Mouse (Mus musculus): ENCODE measurements around the gene Otud3.

DNA sequence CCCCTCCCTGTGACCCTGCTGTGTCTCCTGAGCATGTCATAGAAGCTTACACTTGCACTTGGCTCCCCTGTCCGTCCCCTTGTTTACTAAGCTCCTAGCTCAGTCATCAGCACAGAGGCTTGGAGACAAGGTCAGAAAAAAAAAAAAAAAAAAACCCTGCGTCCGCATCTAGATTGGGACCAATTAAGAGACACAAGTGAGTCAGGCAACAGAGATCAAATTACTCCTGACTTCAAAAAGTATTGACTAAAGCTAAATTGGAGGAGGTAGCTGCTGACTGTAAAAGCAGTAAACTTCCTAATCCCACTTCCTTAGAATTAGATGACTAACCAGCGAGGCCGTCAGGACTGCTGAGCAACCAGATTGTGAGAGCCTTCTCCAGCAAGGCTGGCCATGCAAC is 48.7 kb downstream of the Otud3 start:
- TF ChIP-seq GATA1 (IDR thresholded peaks at IDR 0.05; ENCODE audit: borderline replicate concordance, low read length) (no peak), FLI1 (IDR thresholded peaks at IDR 0.05; ENCODE audit: low read length) (no peak)
